Mouse (Mus musculus) testis, adult 2 months (tissue): ENCODE measurements around the gene Chpt1.

Experiments used
- CTCF ChIP-seq: fragments of 200-500 bp; IDR thresholded peaks from 2 replicates; pipeline ENCODE4 v1.5.1; 2012; ENCODE audit warnings: low read depth, mild to moderate bottlenecking, inconsistent platforms, low read length, moderate library complexity; ENCODE audit not compliant: control insufficient read depth, insufficient read depth, insufficient replicate concordance
- POLR2A ChIP-seq: fragments of 200-500 bp; IDR thresholded peaks from 2 replicates; pipeline ENCODE4 v1.6.1; 2012; ENCODE audit warnings: low read depth, mild to moderate bottlenecking, inconsistent platforms, low read length, moderate library complexity; ENCODE audit not compliant: control insufficient read depth

GRCm38 (mm10) chr10:88522795-88523194, 18.9 kb upstream of the Chpt1 start:
- TF ChIP-seq POLR2A (no peak), CTCF (no peak)
